Mouse (Mus musculus) heart, embryonic 14.5 days (tissue): ENCODE measurements around the gene Nos1. TPM values are rescaled to one million over a fixed set of nuclear protein-coding genes. Genes with fewer than 3 reads are reported as not detected.

Experiments
- ATAC-seq: fragments of 200-750 bp; cut with Nextera tagmentation; 2 replicates; pipeline ENCODE4 v1.8.0; 2017; ENCODE audit warnings: low read depth, moderate TSS enrichment; ENCODE audit not compliant: insufficient number of reproducible peaks, insufficient read depth, low FRiP score
- H3K27ac ChIP-seq, 2 experiments: fragments of 200-500 bp in 1 of 2; fragments of 300-500 bp in 1 of 2; sonication (generic) in 1 of 2; replicated peaks in 1 of 2; 2 replicates each; pipeline ENCODE4 v1.5.1; 2012 to 2014; ENCODE audit warnings: low read depth in 2 of 2, low read length in 2 of 2, control low read depth in 1 of 2, mild to moderate bottlenecking in 1 of 2, mixed read lengths in 1 of 2; ENCODE audit not compliant: control insufficient read depth in 1 of 2, insufficient read depth in 1 of 2
- H3K27me3 ChIP-seq: fragments of 300-500 bp; sonication (generic); 2 replicates; pipeline ENCODE4 v1.6.1; 2014; ENCODE audit warnings: mild to moderate bottlenecking, low read length, control low read depth; ENCODE audit not compliant: control insufficient read depth, insufficient read depth
- H3K36me3 ChIP-seq: fragments of 300-500 bp; sonication (generic); 2 replicates; pipeline ENCODE4 v1.6.1; 2014; ENCODE audit warnings: mild to moderate bottlenecking, control low read depth, low read length, mixed read lengths; ENCODE audit not compliant: control insufficient read depth, insufficient read depth
- H3K4me1 ChIP-seq, 2 experiments: fragments of 200-500 bp in 1 of 2; fragments of 300-500 bp in 1 of 2; sonication (generic) in 1 of 2; 2 replicates each; pipeline ENCODE4 v1.6.1; 2012 to 2014; ENCODE audit warnings: low read length in 2 of 2, control low read depth in 1 of 2, mixed read lengths in 1 of 2; ENCODE audit not compliant: control insufficient read depth in 2 of 2, insufficient read depth in 2 of 2
- H3K4me2 ChIP-seq: fragments of 300-500 bp; sonication (generic); 2 replicates; pipeline ENCODE4 v1.6.1; 2014; ENCODE audit warnings: mild to moderate bottlenecking, low read length
- H3K4me3 ChIP-seq, 2 experiments: fragments of 200-500 bp in 1 of 2; fragments of 300-500 bp in 1 of 2; sonication (generic) in 1 of 2; 2 replicates each; pipeline ENCODE4 v1.5.1; 2012 to 2014; ENCODE audit warnings: low read length in 2 of 2, mild to moderate bottlenecking in 2 of 2, control low read depth in 1 of 2, low read depth in 1 of 2, moderate library complexity in 1 of 2; ENCODE audit not compliant: control insufficient read depth in 1 of 2, insufficient read depth in 1 of 2
- H3K9ac ChIP-seq: fragments of 300-500 bp; sonication (generic); 2 replicates; pipeline ENCODE4 v1.6.1; 2014; ENCODE audit warnings: mild to moderate bottlenecking, low read length
- H3K9me3 ChIP-seq: fragments of 300-500 bp; sonication (generic); 2 replicates; pipeline ENCODE4 v1.6.1; 2016; ENCODE audit warnings: low read length, control low read depth; ENCODE audit not compliant: control insufficient read depth
- WGBS: fragments of 180-500 bp; shearing (Covaris S2); extraction: QIAGEN DNeasy Blood & Tissue Kit; methylation state at CpG from one replicate; pipeline ENCODE4 v1.1.7; 2014; 5-methylcytosine and 5-hydroxymethylcytosine counted together
- polyA plus RNA-seq: library from polyadenylated mRNA; unstranded; fragments of >200 nt; fragmentation: Nextera tagmentation; extraction: Ambion mirVana; gene quantifications from 2 replicates; pipeline ENCODE4 v1.2.1, GENCODE M21; 2014

Gene Nos1
- polyA plus RNA-seq, 1 experiment from 2014 or later, result 0.04 TPM

DNA sequence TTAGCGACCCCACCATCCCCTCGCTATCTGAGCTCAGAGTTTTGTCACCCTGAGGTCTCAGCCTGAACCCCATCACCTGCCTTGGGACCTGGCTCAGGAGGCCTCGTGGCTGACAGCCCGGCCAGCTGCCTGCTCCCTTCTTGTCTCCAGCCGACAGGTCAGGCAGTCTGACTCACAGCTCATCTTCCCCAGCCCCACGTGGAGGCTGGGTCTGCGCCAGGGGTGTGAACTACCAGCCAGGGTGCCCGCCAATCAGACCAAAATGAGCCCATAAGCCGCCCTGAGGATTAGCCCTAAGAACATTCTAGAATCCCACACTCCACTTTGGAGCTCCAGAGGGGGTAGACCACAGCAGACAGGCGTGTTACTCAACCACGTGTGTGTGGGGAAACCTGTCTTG lies 1.7 kb upstream of the Nos1 start:
- no peaks in the 10 kb centered on the region for H3K9me3 ChIP-seq
- H3K27me3 ChIP-seq, result no peaks in the 10 kb centered on the region; the same call in 1 of the 2 replicates
- WGBS, result 49% methylated on average over 11 of the region's 11 CpGs
- H3K36me3 ChIP-seq, result no peaks in the 10 kb centered on the region
- ATAC-seq, result no peak
- H3K27ac ChIP-seq, result no peak overlapping the region
- no peak overlapping the region for H3K4me3 ChIP-seq
- H3K9ac ChIP-seq, result no peak overlapping the region
- no peaks in the 10 kb centered on the region; a peak in 1 of 4 replicates for H3K4me1 ChIP-seq
- no peak overlapping the region for H3K4me2 ChIP-seq

DNA sequence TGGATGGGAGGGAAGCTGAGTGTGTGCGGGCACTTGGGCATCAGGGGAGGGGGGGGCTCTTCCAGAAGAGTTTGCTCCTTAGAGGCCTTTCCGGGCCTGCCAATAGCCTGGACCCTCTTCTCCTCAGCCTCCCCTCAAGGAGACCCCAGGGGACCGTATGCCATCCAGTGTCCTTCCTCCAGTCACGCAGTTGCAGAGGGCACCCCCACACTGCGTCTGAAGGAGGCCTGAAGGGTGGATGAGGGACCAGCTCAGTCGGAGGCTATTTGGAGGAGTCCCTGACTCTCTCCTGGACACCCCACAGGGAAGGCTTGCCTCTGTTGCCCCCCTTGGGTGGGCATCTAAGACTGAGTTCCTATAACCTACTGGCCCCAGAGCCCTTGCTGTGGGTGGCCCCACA lies 346 bp downstream of the Nos1 start:
- no peak overlapping the region for H3K4me3 ChIP-seq
- no peaks in the 10 kb centered on the region for H3K9me3 ChIP-seq
- H3K9ac ChIP-seq, result no peak overlapping the region
- no peaks in the 10 kb centered on the region for H3K36me3 ChIP-seq
- no peak for ATAC-seq
- H3K27me3 ChIP-seq, result no peaks in the 10 kb centered on the region; the same call in 1 of the 2 replicates
- no peaks in the 10 kb centered on the region; a peak in 1 of 4 replicates for H3K4me1 ChIP-seq
- WGBS, result 57% methylated on average over 6 of the region's 6 CpGs
- H3K27ac ChIP-seq, result no peak overlapping the region
- H3K4me2 ChIP-seq, result no peak overlapping the region

DNA sequence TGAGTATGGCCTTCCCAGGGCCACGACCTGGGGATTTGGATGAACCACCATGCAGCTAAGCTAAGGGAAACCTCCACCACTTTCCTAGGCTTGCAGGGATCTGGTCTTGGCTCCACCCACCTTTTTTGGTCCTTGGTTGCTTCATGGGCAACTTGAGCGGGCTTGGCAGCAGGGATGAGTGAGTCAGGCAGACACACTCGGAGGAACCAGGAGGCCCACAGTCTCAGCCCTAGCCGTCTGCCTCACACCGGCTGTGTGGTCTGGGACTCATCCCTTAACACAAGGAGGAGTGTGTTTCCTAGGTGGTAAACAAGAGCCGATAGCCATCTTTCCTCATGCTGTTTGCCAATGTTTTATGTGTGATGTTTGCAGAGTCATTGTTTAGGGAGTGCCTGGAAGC lies 9.2 kb downstream of the Nos1 start:
- no peak overlapping the region for H3K9ac ChIP-seq
- WGBS, result 57% methylated on average over 6 of the region's 6 CpGs
- H3K27ac ChIP-seq, result no peak overlapping the region
- no peak for ATAC-seq
- H3K27me3 ChIP-seq, result no peaks in the 10 kb centered on the region
- H3K36me3 ChIP-seq, result no peaks in the 10 kb centered on the region
- H3K9me3 ChIP-seq, result no peaks in the 10 kb centered on the region
- H3K4me3 ChIP-seq, result no peak overlapping the region
- no peak overlapping the region for H3K4me2 ChIP-seq
- no peaks in the 10 kb centered on the region for H3K4me1 ChIP-seq

DNA sequence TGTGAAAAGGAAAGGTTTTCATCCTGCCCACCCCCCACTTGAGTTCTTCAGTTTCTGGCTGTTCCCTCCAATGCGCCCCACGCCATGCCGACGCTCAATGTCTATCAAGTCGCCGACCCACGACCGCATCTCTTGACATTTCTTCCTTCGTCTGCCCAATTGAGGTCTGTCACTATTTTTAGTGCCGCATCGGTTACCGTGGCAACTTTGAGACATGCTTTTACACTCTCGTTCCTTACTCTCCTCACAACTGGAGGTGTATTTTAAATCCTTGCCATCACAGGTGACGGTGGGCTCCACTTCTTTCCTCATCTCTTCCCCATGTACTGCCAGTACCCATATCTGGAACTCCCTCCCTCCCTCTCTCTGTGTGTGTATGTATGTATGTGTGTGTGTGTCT lies 11.0 kb downstream of the Nos1 start:
- ATAC-seq, result no peak
- Histone ChIP-seq H3K27ac (no peak overlapping the region), H3K9ac (no peak overlapping the region), H3K9me3 (no peaks in the 10 kb centered on the region), H3K4me1 (no peaks in the 10 kb centered on the region), H3K36me3 (no peaks in the 10 kb centered on the region), H3K4me2 (no peak overlapping the region), H3K27me3 (no peaks in the 10 kb centered on the region), H3K4me3 (no peak overlapping the region)
- 84% methylated on average over 14 of the region's 14 CpGs for WGBS

DNA sequence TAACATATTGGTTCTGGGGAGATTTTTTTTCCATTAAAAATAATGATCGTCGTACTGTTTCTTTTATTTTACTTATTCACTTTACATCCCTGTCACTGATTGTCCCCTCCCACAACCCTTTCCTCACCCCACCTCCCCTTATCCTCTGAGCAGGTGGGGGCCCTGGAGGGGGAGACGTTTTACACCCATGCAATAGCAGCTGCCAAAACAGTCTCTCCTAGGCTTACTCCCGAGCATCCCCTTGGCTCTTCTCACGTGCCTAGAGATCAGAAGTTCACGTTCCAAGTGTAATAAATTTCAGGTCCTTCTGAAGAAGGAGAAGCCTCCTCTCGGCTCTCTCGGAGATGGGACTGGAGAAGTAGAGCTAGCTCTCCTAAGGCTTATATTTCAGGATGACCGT lies 20.0 kb downstream of the Nos1 start:
- H3K4me1 ChIP-seq, result no peaks in the 10 kb centered on the region
- no peak overlapping the region for H3K4me3 ChIP-seq
- no peak overlapping the region for H3K27ac ChIP-seq
- WGBS, result 72% methylated on average over 9 of the region's 9 CpGs
- H3K9ac ChIP-seq, result no peak overlapping the region
- ATAC-seq, result no peak
- no peaks in the 10 kb centered on the region for H3K9me3 ChIP-seq
- no peak overlapping the region for H3K4me2 ChIP-seq
- H3K27me3 ChIP-seq, result no peaks in the 10 kb centered on the region
- H3K36me3 ChIP-seq, result no peaks in the 10 kb centered on the region

- Histone ChIP-seq H3K4me2 (no peak overlapping the region), H3K36me3 (no peaks in the 10 kb centered on the region), H3K4me3 (no peak overlapping the region), H3K9me3 (no peaks in the 10 kb centered on the region), H3K4me1 (no peaks in the 10 kb centered on the region), H3K27me3 (no peaks in the 10 kb centered on the region), H3K27ac (no peak overlapping the region), H3K9ac (no peak overlapping the region)
- WGBS, result 71% methylated on average over 11 of the region's 11 CpGs
- no peak for ATAC-seq
These were observed 21.3 kb downstream of the Nos1 start for GRCm38 (mm10) chr5:117802071-117802521.

DNA sequence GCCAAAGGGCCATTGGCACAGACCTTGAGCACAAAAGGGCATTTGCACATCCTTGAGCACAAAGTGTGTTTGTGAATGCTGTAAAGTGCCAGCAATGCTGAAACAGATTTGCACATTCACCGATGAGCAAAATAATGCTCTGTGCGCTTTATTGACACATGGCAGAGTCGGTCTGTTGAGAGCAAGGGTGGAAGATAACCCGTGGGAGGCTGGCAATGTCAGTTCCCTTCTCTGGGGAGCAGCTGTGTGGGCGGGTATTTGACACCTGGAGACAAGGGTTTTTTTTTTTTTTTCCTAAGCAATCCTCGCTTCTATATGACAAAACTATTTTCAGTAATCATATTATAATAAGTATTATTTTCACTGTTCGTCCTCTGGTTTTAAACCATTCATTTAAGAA lies 22.7 kb downstream of the Nos1 start:
- Histone ChIP-seq H3K27ac (no peak overlapping the region), H3K4me3 (no peak overlapping the region), H3K4me2 (no peak overlapping the region), H3K27me3 (no peaks in the 10 kb centered on the region), H3K36me3 (no peaks in the 10 kb centered on the region), H3K9me3 (no peaks in the 10 kb centered on the region), H3K4me1 (no peaks in the 10 kb centered on the region), H3K9ac (no peak overlapping the region)
- 58% methylated on average over 7 of the region's 7 CpGs for WGBS
- ATAC-seq, result no peak

- no peaks in the 10 kb centered on the region for H3K27me3 ChIP-seq
- H3K4me1 ChIP-seq, result no peaks in the 10 kb centered on the region
- H3K4me2 ChIP-seq, result no peak overlapping the region
- H3K27ac ChIP-seq, result no peak overlapping the region
- H3K4me3 ChIP-seq, result no peak overlapping the region
- no peaks in the 10 kb centered on the region for H3K36me3 ChIP-seq
- H3K9me3 ChIP-seq, result no peaks in the 10 kb centered on the region
- no peak overlapping the region for H3K9ac ChIP-seq
- 89% methylated on average over 7 of the region's 7 CpGs for WGBS
- ATAC-seq, result no peak
These were observed 30.1 kb downstream of the Nos1 start for GRCm38 (mm10) chr5:117810930-117811329.
